Comparison of ENCODE assay signal across 27 mouse cellular contexts in genomic region chr9:119614798-119615197, GRCm38 (mm10). TPM values are rescaled to one million over a fixed set of nuclear protein-coding genes. Genes with fewer than 3 reads are reported as not detected.
DNase-seq lines count a peak whose midpoint lies in the region; ATAC-seq and TF ChIP-seq lines count a peak whose summit lies in the region.
"Had no signal": no experiment of that assay in that cellular context is flagged by ENCODE, and none has a peak within 500 bp of the region (broad histone marks: within the 10 kb centered on the region; RNA-seq: fewer than 3 reads in every experiment).

No protein-coding gene starts in this region.

- ATAC-seq in stomach, postnatal 0 days (ENCODE audit: low FRiP score, low TSS enrichment) = no peak
- ATAC-seq: CD4-positive, CD25-positive, alpha-beta regulatory T cell, adult 4 months; forebrain, embryonic 14.5 days; forebrain, postnatal 0 days had no signal

- no peak overlapping the region for H3K9ac ChIP-seq in stomach, postnatal 0 days (ENCODE audit: low read length)
- H3K9ac ChIP-seq: forebrain, postnatal 0 days; heart, embryonic 13.5 days; hindbrain, embryonic 15.5 days had no signal

- TF ChIP-seq EP300 in stomach, postnatal 0 days (optimal IDR thresholded peaks at IDR 0.05) = no peak

- intact Hi-C loops in left cerebral cortex, postnatal 25 days (cut with DNase I) = no loop called here
- intact Hi-C loops in left cerebral cortex, postnatal 4 days (cut with DNase I) = no loop called here

- peak; percentile 5 for DNase-seq in layer of hippocampus, adult 9-11 months
- no peak for DNase-seq in layer of hippocampus, postnatal 14 days (ENCODE audit: low spot score in 2 of 2)
- peak; percentile 12 to 24 for DNase-seq in left cerebral cortex, postnatal 25 days (ENCODE audit: low spot score in 2 of 2)
- no peak for DNase-seq in left cerebral cortex, postnatal 4 days
- peak; percentile 44 for DNase-seq in brain, adult 2 months (ENCODE audit: low read depth, low spot score)
- no peak for DNase-seq in limb, embryonic 10.5 days (ENCODE audit: low spot score)
- DNase-seq in stomach, postnatal 0 days (ENCODE audit: low spot score) = no peak
- DNase-seq: adrenal gland, adult 2 months; adrenal gland, postnatal 14 days; cerebellum, adult 11-12 months; cerebellum, adult 8-10 months; cerebellum, postnatal 10 days; cerebellum, postnatal 36 days; embryo, embryonic 11 days; forebrain, postnatal 0 days; gastrocnemius, postnatal 10 days; gastrocnemius, postnatal 36 days; heart, adult 2 months; heart, postnatal 14 days; heart, postnatal 4 days had no signal

- peak overlapping the region; percentile 46; the same call in 1 of the 2 replicates for H3K27ac ChIP-seq in limb, embryonic 10.5 days
- H3K27ac ChIP-seq in stomach, postnatal 0 days (replicated peaks) = no peak overlapping the region
- H3K27ac ChIP-seq: heart, adult 2 months; heart, embryonic 13.5 days; hindbrain, embryonic 15.5 days had no signal

- H3K4me1 ChIP-seq in limb, embryonic 10.5 days = peaks cover 19% of the 10 kb centered on the region
- H3K4me1 ChIP-seq in stomach, postnatal 0 days (replicated peaks; ENCODE audit: control insufficient read depth, insufficient read depth) = no peaks in the 10 kb centered on the region
- H3K4me1 ChIP-seq: hindbrain, embryonic 15.5 days had no signal

- H3K36me3 ChIP-seq in limb, embryonic 10.5 days = no peaks in the 10 kb centered on the region
- H3K36me3 ChIP-seq in stomach, postnatal 0 days (ENCODE audit: control insufficient read depth, insufficient read depth, low read length) = no peaks in the 10 kb centered on the region
- H3K36me3 ChIP-seq: heart, embryonic 10.5 days; heart, embryonic 13.5 days; hindbrain, embryonic 15.5 days had no signal

- no peak for TF ChIP-seq CTCF in stomach, postnatal 0 days (IDR thresholded peaks at IDR 0.05; ENCODE audit: low read depth)

- H3K9me3 ChIP-seq in limb, embryonic 10.5 days (replicated peaks) = no peaks in the 10 kb centered on the region
- no peaks in the 10 kb centered on the region for H3K9me3 ChIP-seq in stomach, postnatal 0 days (ENCODE audit: control insufficient read depth, low read length)
- H3K9me3 ChIP-seq: heart, embryonic 10.5 days; heart, embryonic 13.5 days; hindbrain, embryonic 15.5 days had no signal

- no peak overlapping the region for H3K4me2 ChIP-seq in stomach, postnatal 0 days (replicated peaks; ENCODE audit: low read depth)
- H3K4me2 ChIP-seq: heart, embryonic 13.5 days; hindbrain, embryonic 15.5 days had no signal

- H3K27me3 ChIP-seq in limb, embryonic 10.5 days (ENCODE audit: low read depth, poor library complexity, severe bottlenecking) = no peaks in the 10 kb centered on the region
- H3K27me3 ChIP-seq in stomach, postnatal 0 days (ENCODE audit: control insufficient read depth, insufficient read depth, low read length) = no peaks in the 10 kb centered on the region
- H3K27me3 ChIP-seq: hindbrain, embryonic 15.5 days had no signal

- H3K4me3 ChIP-seq in limb, embryonic 10.5 days = no peak overlapping the region
- no peak overlapping the region for H3K4me3 ChIP-seq in stomach, postnatal 0 days (ENCODE audit: low read depth, low read length)
- H3K4me3 ChIP-seq: heart, adult 2 months; heart, embryonic 10.5 days; heart, embryonic 13.5 days; hindbrain, embryonic 15.5 days had no signal

- WGBS in limb, embryonic 10.5 days = 82% methylated on average over 6 of the region's 6 CpGs
- 68% methylated on average over 6 of the region's 6 CpGs for WGBS in stomach, postnatal 0 days

RNA-seq across cellular contexts. Expression of gene Scn5a, which starts 36.0 kb away (rescaled TPM):
- 1 to 10 TPM; 1.0 to 1.2 TPM for total RNA-seq in layer of hippocampus, postnatal 14 days (2021)
- total RNA-seq in left cerebral cortex, postnatal 25 days (2021) = 1 to 10 TPM; 2.9 to 5.1 TPM
- 1 to 10 TPM; 1.4 to 4.4 TPM for total RNA-seq in left cerebral cortex, postnatal 4 days (2021)
- polyA plus RNA-seq in limb, embryonic 10.5 days (2016; fragmentation: Nextera tagmentation; extraction: Ambion mirVana) = 0.10 and 0.13 TPM in 2 replicates
- 0.10 and 0.18 TPM in 2 replicates for polyA plus RNA-seq in stomach, postnatal 0 days (2015; fragmentation: Nextera tagmentation; extraction: Ambion mirVana)
- total RNA-seq: granulocyte monocyte progenitor cell, adult 5-6 weeks; MEL had no signal
- polyA plus RNA-seq: CD4-positive, CD25-positive, alpha-beta regulatory T cell, adult 4 months had no signal

Comparison
In these comparisons a context has a peak if more than half of its experiments do, and no peak if none do; other contexts are left out.
1. DNase-seq: peak in layer of hippocampus, adult 9-11 months (single experiment), left cerebral cortex, postnatal 25 days (2 of 2) and brain, adult 2 months (single experiment); none in layer of hippocampus, postnatal 14 days (0 of 2), left cerebral cortex, postnatal 4 days (single experiment), limb, embryonic 10.5 days (single experiment) and stomach, postnatal 0 days (single experiment).